Mouse (Mus musculus) heart, adult 2 months (tissue): ENCODE measurements at regions not wholly inside any gene's neighbourhood (a gene's known extent, or its start where the extent isn't known, plus 50 kb on each side); places are given as distances from the start of the nearest gene placed in this dataset.

Source experiments
- DNase-seq, 2 experiments: peaks; one replicate each; pipeline ENCODE4 v3.0.0; 2021
- H3K27ac ChIP-seq: fragments of 200-600 bp; 2 replicates; pipeline ENCODE4 v1.8.1; 2022
- H3K27me3 ChIP-seq: fragments of 200-500 bp; 2 replicates; pipeline ENCODE4 v1.6.1; 2012; ENCODE audit warnings: mild to moderate bottlenecking, low read length, inconsistent platforms, mixed read lengths; ENCODE audit not compliant: control insufficient read depth, insufficient read depth
- H3K36me3 ChIP-seq: fragments of 200-500 bp; 2 replicates; pipeline ENCODE4 v1.6.1; 2012; ENCODE audit warnings: low read length, inconsistent platforms; ENCODE audit not compliant: control insufficient read depth, insufficient read depth
- H3K4me1 ChIP-seq: fragments of 200-500 bp; 2 replicates; pipeline ENCODE4 v1.6.1; 2011; ENCODE audit warnings: low read length; ENCODE audit not compliant: control insufficient read depth, insufficient read depth
- H3K4me3 ChIP-seq: fragments of 200-600 bp; 2 replicates; pipeline ENCODE4 v1.8.1; 2022
- H3K79me2 ChIP-seq: fragments of 200-500 bp; replicated peaks from 2 replicates; pipeline ENCODE4 v1.6.1; 2012; ENCODE audit warnings: mild to moderate bottlenecking, inconsistent platforms, low read length, moderate library complexity, mixed read lengths; ENCODE audit not compliant: control insufficient read depth, insufficient read depth
- H3K9ac ChIP-seq: fragments of 200-500 bp; 2 replicates; pipeline ENCODE4 v1.6.1; 2012; ENCODE audit warnings: low read depth, mild to moderate bottlenecking, control low read depth, inconsistent platforms, low read length, mixed read lengths
- CTCF ChIP-seq: fragments of 200-600 bp; IDR thresholded peaks from 2 replicates; pipeline ENCODE4 v1.8.1; 2022; ENCODE audit warnings: antibody characterized with exemption, mild to moderate bottlenecking, moderate library complexity
- EP300 ChIP-seq: fragments of 200-500 bp; IDR thresholded peaks from 2 replicates; pipeline ENCODE4 v1.6.1; 2011; ENCODE audit warnings: low read depth, low read length, control low read depth; ENCODE audit not compliant: insufficient read depth
- POLR2A ChIP-seq: fragments of 200-500 bp; IDR thresholded peaks from 2 replicates; pipeline ENCODE4 v1.6.1; 2011; ENCODE audit warnings: mild to moderate bottlenecking, low read depth, low read length, control low read depth; ENCODE audit not compliant: insufficient read depth
- WGBS: fragments of 180-500 bp; shearing (Covaris S2); methylation state at CpG from one replicate; pipeline ENCODE4 v1.1.7; 2018; 5-methylcytosine and 5-hydroxymethylcytosine counted together
- intact Hi-C: fragments of 180-260 bp; cut with DNase I; formaldehyde crosslinking; loops from one replicate; pipeline ENCODE4 v1.15.1; 2025

GRCm38 (mm10) chr5:45105236-45105816 lies 305.8 kb upstream of the Ldb2 start:
- peaks cover 2% of the 10 kb centered on the region for H3K36me3 ChIP-seq
- DNase-seq = no peak
- H3K79me2 ChIP-seq = no peaks in the 10 kb centered on the region
- no peaks in the 10 kb centered on the region for H3K4me1 ChIP-seq
- no peak overlapping the region for H3K27ac ChIP-seq
- no peak overlapping the region for H3K4me3 ChIP-seq
- no peaks in the 10 kb centered on the region for H3K27me3 ChIP-seq
- WGBS = 88% methylated on average over 9 of the region's 9 CpGs
- TF ChIP-seq EP300 (no peak), CTCF (no peak), POLR2A (no peak)
- no peak overlapping the region for H3K9ac ChIP-seq
- intact Hi-C loops = loop anchor here (10.0 kb wide), 1 partner anchor 179 kb away; no protein-coding TSS in a partner anchor

GRCm38 (mm10) chr5:45103763-45104428 lies 304.4 kb upstream of the Ldb2 start:
- no peak overlapping the region for H3K9ac ChIP-seq
- H3K36me3 ChIP-seq = peaks cover 2% of the 10 kb centered on the region
- no peak overlapping the region for H3K4me3 ChIP-seq
- H3K27me3 ChIP-seq = no peaks in the 10 kb centered on the region
- no peak overlapping the region for H3K27ac ChIP-seq
- TF ChIP-seq EP300 (no peak), POLR2A (no peak), CTCF (no peak)
- no peaks in the 10 kb centered on the region for H3K4me1 ChIP-seq
- WGBS = 82% methylated on average over 6 of the region's 6 CpGs
- intact Hi-C loops = loop anchor here (10.0 kb wide), 1 partner anchor 181 kb away; no protein-coding TSS in a partner anchor
- no peaks in the 10 kb centered on the region for H3K79me2 ChIP-seq
- no peak for DNase-seq

GRCm38 (mm10) chr5:45102661-45103060 lies 303.2 kb upstream of the Ldb2 start:
- peak overlapping the region; percentile 58 for H3K27ac ChIP-seq
- peak in 1 of 2 experiments; percentile 20 for DNase-seq
- WGBS = 26% methylated on average over 3 of the region's 3 CpGs
- H3K9ac ChIP-seq = no peak overlapping the region
- TF ChIP-seq CTCF (0 out of 2 replicates have a peak, but pooled peaks have one; percentile 3), POLR2A (no peak), EP300 (no peak)
- H3K79me2 ChIP-seq = no peaks in the 10 kb centered on the region
- intact Hi-C loops = loop anchor here (10.0 kb wide), 1 partner anchor 182 kb away; no protein-coding TSS in a partner anchor
- no peaks in the 10 kb centered on the region for H3K27me3 ChIP-seq
- peaks cover 2% of the 10 kb centered on the region for H3K36me3 ChIP-seq
- no peaks in the 10 kb centered on the region for H3K4me1 ChIP-seq
- no peak overlapping the region for H3K4me3 ChIP-seq

GRCm38 (mm10) chr5:45101777-45102176 lies 302.3 kb upstream of the Ldb2 start:
- peaks cover 2% of the 10 kb centered on the region for H3K36me3 ChIP-seq
- no peak overlapping the region for H3K9ac ChIP-seq
- H3K27ac ChIP-seq = 0 out of 2 replicates have a peak overlapping the region, but pooled peaks have one; percentile 57
- no peak overlapping the region for H3K4me3 ChIP-seq
- DNase-seq = no peak
- H3K79me2 ChIP-seq = no peaks in the 10 kb centered on the region
- no peaks in the 10 kb centered on the region for H3K27me3 ChIP-seq
- H3K4me1 ChIP-seq = no peaks in the 10 kb centered on the region
- intact Hi-C loops = loop anchor here (10.0 kb wide), 1 partner anchor 183 kb away; no protein-coding TSS in a partner anchor
- WGBS = 61% methylated on average over 4 of the region's 4 CpGs
- TF ChIP-seq CTCF = no peak
- no peak for TF ChIP-seq POLR2A
- TF ChIP-seq EP300 = no peak

- 92% methylated on average over 2 of the region's 2 CpGs for WGBS
- Histone ChIP-seq H3K36me3 (peaks cover 2% of the 10 kb centered on the region), H3K27me3 (no peaks in the 10 kb centered on the region), H3K4me1 (no peaks in the 10 kb centered on the region), H3K79me2 (no peaks in the 10 kb centered on the region), H3K4me3 (no peak overlapping the region), H3K27ac (no peak overlapping the region), H3K9ac (no peak overlapping the region)
- no peak for TF ChIP-seq POLR2A
- no peak for TF ChIP-seq CTCF
- no peak for TF ChIP-seq EP300
- no peak for DNase-seq
- intact Hi-C loops = no loop called here
Observed at GRCm38 (mm10) chr5:45099082-45099481, 299.6 kb upstream of the Ldb2 start.

- intact Hi-C loops = no loop called here
- H3K27ac ChIP-seq = no peak overlapping the region
- WGBS = 80% methylated on average over 1 of the region's 1 CpGs
- no peak overlapping the region for H3K4me3 ChIP-seq
- H3K79me2 ChIP-seq = no peaks in the 10 kb centered on the region
- TF ChIP-seq CTCF (no peak), POLR2A (no peak), EP300 (no peak)
- H3K9ac ChIP-seq = no peak overlapping the region
- peaks cover 2% of the 10 kb centered on the region for H3K36me3 ChIP-seq
- DNase-seq = no peak
- no peaks in the 10 kb centered on the region for H3K4me1 ChIP-seq
- no peaks in the 10 kb centered on the region for H3K27me3 ChIP-seq
Observed at GRCm38 (mm10) chr5:45097941-45098340, 298.5 kb upstream of the Ldb2 start.
